Mouse (Mus musculus): ENCODE results near the gene Zfp54.
A peak's percentile ranks its signal among the peaks of the same experiment; 100 is the strongest.
"Not testable (repeated sequence)": the region's sequence is repeated elsewhere in the genome, so short reads cannot be mapped to it uniquely, and the experiment has no call there.

Zfp54 gene

DNA sequence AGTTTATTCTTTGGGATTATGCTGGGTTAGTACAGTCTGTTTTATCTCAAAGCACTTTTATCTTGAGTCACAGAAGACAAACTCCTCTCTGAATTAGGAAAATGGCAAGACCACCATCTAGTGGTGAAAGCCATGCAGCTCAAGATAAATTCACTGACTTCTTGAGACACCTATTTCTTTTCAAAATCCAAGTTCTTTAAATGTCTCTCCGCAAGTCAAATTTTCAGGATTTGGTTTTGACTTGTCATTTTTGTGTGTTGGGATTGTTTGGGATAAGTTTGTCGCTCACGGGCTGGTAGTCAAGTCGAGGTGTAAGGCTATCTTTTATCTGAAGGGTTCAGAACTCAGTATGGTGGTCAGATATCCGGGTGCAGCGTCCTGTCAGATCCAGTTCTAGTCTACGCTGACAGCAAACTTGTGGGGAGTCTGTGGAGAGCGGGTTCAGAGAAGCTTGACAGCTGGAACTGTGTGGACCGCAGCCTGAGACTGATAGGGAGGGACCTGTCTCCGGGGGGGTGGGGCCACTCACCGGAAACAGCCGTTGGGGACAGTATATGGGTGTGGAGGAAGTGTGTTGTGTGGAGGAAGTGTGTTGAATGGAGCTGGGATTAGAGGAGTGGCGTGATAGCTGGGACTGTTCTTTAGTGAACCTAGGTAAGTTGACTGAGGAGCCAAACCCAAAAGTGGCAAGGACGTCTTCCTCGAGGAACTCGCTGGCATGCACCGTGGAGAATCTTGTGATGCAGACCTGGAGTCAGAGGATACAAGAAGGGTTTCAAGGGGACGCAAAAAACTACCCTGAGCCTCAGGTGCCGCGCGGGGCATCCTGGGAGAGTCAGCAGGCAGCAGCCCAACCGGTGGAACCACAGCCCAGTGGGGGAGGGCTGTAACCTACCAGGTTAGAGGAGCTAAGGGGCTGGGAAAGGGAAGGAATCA lies at the start of gene Zfp54:
TSS of gene Zfp54 (plus strand) at position 564 of the 936 bp plus-strand sequence.
- peak; percentile 68 to 77 for DNase-seq (ENCODE audit: low spot score in 2 of 2)

DNA sequence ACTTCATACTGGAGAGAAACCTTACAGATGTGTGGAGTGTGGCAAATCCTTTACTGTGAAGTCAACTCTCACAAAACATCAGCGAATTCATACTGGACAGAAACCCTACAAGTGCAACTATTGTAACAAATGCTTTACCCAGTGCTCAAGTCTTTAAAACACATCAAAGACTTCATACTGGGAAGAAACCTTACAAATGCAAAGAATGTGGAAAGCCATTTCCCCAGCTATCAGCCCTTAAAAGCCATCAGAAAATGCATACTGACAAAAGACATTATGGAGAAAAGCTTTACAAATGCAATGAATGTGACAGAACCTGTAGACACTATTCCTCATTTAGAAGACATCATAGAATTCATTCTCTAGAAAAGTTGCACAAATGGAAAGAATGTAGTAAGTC lies 47.7 kb upstream of the Zfp54 start:
- DNase-seq (ENCODE audit: low spot score in 2 of 2) = no peak

DNA sequence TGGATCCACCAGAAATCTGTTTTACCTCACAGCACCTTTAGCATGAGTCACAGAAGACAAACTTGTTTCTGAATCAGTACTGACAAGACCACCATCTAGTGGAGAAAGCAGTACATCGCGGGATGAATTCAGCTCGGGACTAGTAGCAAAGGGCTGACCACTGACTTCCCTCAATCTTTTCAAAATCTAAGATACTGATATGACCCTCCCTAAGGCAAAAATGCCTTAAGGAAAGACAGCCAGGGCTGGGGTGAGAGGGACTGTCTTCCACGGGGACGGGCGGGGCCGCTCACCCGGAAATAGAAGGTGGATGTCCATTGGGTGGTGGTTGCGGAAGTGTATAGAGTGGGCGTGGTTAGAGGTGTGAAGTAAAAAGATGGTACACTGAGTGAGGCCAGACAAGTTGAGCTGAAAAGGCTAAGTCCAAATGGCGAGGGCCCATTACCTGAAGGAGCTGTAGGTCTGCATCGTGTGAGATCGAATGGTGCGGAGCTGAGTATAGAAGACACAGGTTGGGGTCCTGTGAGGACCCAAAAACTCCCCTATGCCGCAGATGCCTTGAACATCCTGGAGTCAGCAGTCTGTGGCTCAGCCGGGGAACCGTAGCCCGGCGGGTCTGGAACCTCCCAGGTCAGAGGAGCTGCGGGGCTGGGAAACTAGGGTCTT lies 39.5 kb upstream of the Zfp54 start, which contains the start of gene Zfp677:
TSS of gene Zfp677 (plus strand) at position 358 of the 666 bp plus-strand sequence.
- peak; percentile 73 for DNase-seq (ENCODE audit: low spot score in 2 of 2)

DNA sequence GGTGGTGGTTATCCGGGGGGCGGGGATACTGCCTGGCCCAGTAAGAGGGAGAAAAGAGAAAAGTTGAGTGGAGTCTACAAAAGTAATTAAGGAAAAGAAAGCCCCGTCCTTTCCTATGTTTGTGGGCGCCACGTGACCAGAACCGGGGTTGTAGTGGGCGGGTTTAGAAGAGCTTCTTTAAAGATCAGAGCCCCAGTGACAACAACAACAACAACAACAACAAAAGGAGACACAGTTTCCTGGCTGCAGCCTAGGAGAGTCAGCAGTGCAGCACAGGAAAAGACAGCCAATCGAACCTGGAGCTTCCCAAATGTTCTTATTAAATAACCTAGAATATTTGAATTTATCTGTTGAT lies 39.0 kb upstream of the Zfp54 start:
- DNase-seq (ENCODE audit: low spot score in 2 of 2) = no peak

DNA sequence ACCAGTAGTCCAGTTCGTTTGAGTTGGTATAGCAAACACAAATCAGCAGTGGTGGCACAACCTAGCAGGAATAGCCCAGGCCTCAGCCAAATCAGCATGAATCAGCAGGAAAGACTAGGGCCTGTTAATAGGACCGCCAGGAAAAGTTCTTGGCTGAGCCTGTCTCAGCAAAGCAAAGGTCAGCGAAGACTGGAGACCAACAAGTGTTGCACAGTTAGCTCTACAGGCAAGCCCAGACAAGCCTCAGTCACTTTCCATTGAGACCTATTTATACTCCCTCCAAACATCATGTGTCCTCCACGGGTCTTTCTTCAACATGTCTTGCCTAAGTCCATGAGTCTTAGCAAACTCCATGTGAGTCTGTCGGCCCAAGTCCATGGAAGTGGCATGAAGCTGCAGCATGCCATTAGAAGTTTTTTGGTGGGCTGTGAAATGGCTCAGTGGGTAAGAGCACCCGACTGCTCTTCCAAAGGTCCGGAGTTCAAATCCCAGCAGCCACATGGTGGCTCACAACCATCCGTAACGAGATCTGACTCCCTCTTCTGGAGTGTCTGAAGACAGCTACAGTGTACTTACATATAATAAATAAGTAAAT lies 15.9 kb downstream of the Zfp54 start:
- DNase-seq (ENCODE audit: low spot score in 2 of 2) = peak in 1 of 2 experiments; percentile 16

DNA sequence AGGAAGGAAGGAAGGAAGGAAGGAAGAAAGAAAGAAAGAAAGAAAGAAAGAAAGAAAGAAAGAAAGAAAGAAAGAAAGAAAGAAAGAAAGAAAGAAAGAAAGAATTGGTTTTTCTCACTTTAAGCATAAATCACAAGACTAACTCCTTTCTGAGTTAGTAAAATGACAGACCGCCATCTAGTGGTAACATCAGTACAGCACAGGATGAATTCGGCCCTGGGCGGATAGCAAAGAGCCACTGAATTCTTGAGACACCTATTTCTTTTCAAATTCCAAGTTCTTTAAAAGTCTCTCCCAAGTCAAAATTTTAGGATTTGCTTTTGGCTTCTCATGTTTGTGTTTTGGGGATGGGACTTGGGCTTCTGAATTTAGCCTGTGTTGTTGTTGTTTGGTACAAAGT lies 26.6 kb downstream of the Zfp54 start:
- peak; percentile 64 to 73 for DNase-seq (ENCODE audit: low spot score in 2 of 2)

DNA sequence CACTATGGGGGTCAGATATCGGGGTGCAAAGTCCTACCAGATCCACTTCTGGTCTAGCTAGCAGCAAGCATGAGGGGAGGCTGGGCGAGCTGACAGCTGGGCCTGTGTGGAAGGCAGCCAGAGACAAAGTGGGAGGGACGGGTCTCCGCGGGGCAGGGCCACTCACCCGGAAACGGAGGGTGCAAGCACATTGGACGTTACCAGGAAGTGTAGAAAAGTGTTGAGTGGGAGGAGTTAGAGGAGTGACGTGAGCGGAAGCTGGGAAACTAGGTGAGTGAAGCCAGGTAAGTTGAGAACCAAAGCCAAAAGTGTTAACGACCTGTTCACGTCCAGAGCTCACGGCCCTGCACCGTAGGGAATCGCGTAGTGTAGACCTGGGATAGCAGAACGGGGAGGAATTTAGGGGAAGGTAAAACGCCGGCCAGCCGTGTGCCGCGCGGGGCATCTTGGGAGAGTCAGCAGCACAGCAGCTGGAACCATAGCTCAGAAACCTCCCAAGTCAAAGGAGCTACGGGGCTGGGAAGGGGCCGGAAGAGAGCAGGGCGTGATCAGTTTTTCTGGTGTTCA lies 27.2 kb downstream of the Zfp54 start, which contains the start of gene Zfp51:
TSS of gene Zfp51 (plus strand) at position 237 of the 567 bp plus-strand sequence.
- peak; percentile 94 to 95 for DNase-seq (ENCODE audit: low spot score in 2 of 2)

DNA sequence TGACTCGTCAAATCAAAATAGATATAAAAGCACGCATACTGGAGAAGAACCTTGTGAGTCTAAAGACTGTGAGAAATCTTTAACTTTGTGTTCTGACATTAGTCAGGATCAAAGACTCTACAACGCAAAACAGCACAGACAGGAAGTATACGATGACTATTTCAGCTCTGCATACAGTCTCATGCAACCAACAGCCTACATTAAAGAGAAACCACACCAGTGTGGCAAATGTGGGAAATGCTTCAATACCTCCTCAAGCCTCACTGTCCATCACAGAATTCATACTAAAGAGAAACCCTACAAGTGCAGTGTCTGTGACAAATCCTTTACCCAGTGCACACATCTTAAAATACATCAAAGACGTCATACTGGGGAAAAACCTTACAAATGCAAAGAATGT lies 40.5 kb downstream of the Zfp54 start:
- no peak for DNase-seq (ENCODE audit: low spot score in 2 of 2)

DNA sequence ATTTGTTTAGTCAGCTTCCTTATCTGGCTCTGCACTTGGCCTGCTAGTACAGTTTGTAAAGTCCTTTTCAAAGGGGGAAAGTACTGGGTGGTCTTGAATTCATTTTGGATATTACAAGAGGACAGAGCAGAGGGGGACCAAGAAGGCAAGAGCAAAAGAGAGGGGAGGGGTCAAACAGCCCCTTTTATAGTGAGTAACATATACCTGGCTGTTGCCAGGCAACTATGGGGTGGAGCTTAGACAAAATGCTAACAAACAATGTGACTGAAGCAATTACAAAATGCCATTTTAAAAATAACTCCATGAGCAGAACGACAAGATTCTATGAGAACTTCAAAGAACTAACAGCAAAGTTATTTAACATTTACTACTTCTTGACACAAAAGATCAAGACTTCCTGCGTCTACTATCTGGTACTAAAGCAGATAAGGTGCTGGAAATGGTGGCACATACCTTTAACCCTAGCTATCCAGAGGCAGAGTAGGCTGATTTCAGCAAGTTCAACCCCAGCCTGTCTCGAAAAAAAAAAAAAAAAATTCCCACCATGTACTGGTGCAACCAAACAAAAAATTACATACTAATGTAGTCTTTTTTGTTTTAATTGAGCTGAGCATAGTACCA lies 49.1 kb downstream of the Zfp54 start:
- DNase-seq (ENCODE audit: low spot score in 2 of 2) = no peak

DNA sequence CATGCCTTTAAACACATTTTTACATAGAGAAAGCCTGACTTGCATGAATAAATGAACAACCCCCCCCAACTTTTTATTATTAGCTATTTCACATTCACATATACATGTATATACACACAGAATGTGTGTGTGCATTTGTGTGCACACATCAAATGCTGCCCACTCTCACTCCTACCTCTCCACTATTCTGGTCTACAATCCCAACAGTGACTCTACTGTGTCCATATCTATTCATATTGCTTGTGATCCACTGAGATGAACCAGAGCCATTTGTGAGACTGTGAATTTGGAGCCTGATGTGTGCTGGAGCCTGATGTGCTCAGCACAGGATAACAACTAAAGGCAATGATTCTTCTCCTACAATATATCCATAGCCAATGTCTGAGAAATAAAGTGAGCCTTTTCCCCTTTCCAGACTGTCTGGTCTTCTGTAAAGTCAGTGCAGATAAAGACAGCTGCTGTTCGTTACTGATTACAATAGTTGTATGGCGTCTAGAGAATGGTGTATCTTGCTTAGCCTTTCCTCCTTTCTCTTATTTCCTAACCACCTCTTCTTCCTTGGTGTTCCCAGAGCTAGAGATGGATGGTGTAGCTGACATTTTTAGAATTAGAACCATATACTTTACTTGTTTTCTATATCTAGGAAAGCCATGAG lies 49.8 kb downstream of the Zfp54 start:
- DNase-seq (ENCODE audit: low spot score in 2 of 2) = no peak

DNA sequence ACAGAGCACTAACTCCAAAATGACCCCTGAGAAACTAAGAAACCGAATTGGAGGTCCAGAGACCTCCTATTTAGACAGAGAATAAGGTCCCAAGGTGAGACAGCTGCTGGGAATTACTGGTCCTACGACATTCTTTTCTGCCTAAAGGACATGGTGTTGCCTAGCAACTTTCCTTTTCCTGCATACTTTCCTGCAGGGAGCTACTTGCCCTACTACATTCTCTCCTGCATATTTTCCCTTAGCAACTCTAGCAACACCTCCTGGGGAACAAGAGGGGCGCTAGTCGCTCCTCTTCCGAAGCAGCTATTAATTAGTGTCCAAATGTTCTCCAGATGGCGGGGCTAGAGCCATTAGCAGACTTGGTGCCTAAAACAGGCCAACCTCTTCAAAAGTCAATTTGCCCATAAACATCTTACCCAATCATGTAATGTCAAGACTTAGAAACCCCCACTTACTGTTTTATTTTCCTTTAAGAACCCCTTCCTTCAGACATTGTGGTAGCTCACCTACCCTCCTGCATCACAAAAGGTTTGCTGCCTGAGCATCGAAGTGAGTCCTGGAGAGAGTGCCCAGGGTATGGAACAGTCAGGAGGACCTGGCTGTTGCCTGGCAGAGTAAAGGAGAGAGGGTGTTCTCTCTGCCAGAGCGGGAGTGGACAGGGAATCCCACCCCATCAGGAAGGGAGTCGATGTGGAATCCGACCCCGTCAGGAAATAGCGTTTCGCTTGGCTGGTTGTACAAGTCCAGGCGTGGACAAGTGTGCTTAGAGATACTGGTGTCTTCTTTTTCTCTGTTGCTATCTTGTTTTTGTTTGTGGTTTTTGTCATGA lies 50.5 kb downstream of the Zfp54 start:
- DNase-seq (ENCODE audit: low spot score in 2 of 2) = no peak

DNA sequence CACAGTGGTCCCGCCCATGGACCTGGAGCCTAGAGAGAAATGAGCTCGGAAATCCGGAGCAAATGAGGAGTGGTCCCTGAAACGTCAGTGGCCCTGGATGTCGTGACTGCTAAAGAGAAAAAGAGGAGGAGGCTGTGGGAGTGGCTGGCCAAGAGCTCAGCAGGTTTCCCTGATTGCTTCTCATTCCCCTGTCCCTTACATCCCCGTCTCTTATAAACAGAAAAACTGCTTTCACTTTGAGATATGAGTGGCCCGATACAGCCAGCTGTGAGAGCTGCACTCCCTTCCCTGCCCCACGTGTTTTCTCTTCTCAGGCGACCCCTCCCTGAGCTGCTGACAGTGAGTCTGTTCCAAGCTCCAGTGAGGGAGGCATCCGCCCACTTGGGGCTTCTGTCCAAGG lies 51.7 kb downstream of the Zfp54 start:
- not testable (repeated sequence) for DNase-seq (ENCODE audit: low spot score in 2 of 2)

DNA sequence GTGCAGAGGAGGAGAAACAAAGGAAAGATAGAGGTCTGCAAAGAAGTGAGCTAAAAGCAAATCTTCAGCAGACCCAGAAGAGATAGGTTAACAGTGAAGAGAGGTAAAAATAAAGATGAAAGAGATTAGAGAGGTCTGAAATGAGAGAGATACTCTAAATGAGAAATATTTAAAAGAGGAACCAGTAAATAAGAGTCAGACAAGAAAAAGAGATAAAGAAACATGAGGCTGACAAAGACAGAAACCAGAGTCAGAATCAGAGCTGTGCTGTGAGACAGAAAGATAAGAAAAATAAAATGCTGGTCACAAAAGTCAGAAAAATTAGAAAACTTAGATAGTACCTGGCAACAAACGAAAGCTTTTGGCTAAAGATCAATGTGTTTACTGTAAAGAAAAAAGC lies 52.3 kb downstream of the Zfp54 start:
- DNase-seq (ENCODE audit: low spot score in 2 of 2) = not testable (repeated sequence)

DNA sequence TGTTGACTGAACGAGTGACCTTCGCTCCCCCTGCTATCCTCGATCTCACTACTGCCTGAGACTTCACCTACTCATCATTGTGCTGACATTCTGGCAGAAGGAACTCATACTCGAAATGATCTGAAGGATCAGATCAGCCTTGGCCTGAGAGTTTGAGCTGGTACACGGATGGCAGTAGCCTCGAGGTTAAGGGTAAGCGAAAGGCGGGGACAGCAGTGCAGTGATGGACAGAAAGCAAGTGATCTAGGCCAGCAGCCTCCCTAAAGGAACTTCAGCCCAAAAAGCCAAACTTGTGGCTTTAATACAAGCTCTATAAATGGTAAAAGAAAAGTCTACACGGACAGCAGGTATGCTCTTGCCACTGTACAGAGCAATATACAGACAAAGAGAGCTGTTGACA lies 53.3 kb downstream of the Zfp54 start:
- not testable (repeated sequence) for DNase-seq (ENCODE audit: low spot score in 2 of 2)

DNA sequence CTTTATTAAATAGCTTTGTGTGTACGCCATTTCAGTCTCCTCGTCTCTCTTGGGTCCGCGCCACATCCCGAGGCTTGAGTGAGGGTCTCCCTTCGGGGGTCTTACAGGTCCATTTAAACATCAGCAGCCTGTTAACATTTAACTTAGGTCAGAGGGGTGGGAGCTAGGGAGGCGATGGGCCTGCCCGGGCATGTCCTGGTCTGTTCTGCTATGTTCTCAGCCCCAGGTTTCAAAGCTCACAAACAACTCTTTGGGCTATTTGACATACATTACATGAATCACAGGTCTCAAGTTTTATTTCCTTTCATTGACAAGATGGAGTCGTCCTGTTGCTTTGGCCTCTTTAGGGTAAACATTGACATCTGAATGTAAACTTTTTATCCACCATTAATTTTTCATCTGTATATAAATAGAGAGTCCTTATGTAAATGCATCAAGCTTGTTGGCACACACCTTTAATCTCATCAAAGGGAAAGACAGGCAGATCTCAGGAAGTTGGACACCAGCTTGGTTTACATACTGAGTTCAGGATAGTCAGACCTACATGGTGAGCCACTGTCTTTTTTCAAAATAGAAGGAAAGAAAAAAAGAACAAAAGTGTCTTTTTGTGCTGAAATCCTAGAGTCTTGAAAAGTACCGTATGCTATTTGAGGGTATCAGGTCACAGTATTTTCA lies 55.2 kb downstream of the Zfp54 start:
- not testable (repeated sequence) for DNase-seq (ENCODE audit: low spot score in 2 of 2)
